In genomic region chr16:5661918-5662317, GRCm38 (mm10) we compare ENCODE assay signal across 10 mouse cellular contexts.
DNase-seq lines count a peak whose midpoint lies in the region; ATAC-seq lines count a peak whose summit lies in the region.
"Had no signal": no experiment of that assay in that cellular context is flagged by ENCODE, and none has a peak within 500 bp of the region (broad histone marks: within the 10 kb centered on the region; RNA-seq: fewer than 3 reads in every experiment).

No protein-coding gene starts in this region.

- H3K36me3 ChIP-seq in limb, embryonic 15.5 days: no peaks in the 10 kb centered on the region
- H3K36me3 ChIP-seq in limb, embryonic 10.5 days: no peaks in the 10 kb centered on the region
- H3K36me3 ChIP-seq: liver, embryonic 13.5 days; midbrain, embryonic 12.5 days had no signal

- no peak overlapping the region for H3K9ac ChIP-seq in limb, embryonic 15.5 days
- H3K9ac ChIP-seq: liver, embryonic 13.5 days; midbrain, embryonic 12.5 days had no signal

- peak; percentile 58 for DNase-seq in adrenal gland, adult 2 months
- no peak for DNase-seq in adrenal gland, postnatal 4 days (ENCODE audit: low spot score in 2 of 2)
- no peak for DNase-seq in limb, embryonic 10.5 days (ENCODE audit: low spot score)
- DNase-seq in adrenal gland, postnatal 10 days: peak; percentile 46
- peak; percentile 26 to 35 for DNase-seq in cerebellum, postnatal 36 days
- DNase-seq in gastrocnemius, postnatal 25 days: no peak
- DNase-seq: liver, embryonic 13.5 days had no signal

- H3K4me3 ChIP-seq in limb, embryonic 15.5 days: no peak overlapping the region
- H3K4me3 ChIP-seq in limb, embryonic 10.5 days: no peak overlapping the region
- H3K4me3 ChIP-seq: liver, embryonic 13.5 days; midbrain, embryonic 12.5 days had no signal

- no peaks in the 10 kb centered on the region for H3K4me1 ChIP-seq in limb, embryonic 15.5 days
- H3K4me1 ChIP-seq in limb, embryonic 10.5 days: no peaks in the 10 kb centered on the region
- H3K4me1 ChIP-seq: liver, embryonic 13.5 days; midbrain, embryonic 12.5 days had no signal

- H3K9me3 ChIP-seq in limb, embryonic 15.5 days: no peaks in the 10 kb centered on the region
- no peaks in the 10 kb centered on the region for H3K9me3 ChIP-seq in limb, embryonic 10.5 days (replicated peaks)
- H3K9me3 ChIP-seq: liver, embryonic 13.5 days; midbrain, embryonic 12.5 days had no signal

- H3K27ac ChIP-seq in limb, embryonic 15.5 days: no peak overlapping the region
- H3K27ac ChIP-seq in limb, embryonic 10.5 days: no peak overlapping the region
- H3K27ac ChIP-seq: liver, embryonic 13.5 days; midbrain, embryonic 12.5 days had no signal

- H3K4me2 ChIP-seq in limb, embryonic 15.5 days: no peak overlapping the region
- H3K4me2 ChIP-seq: liver, embryonic 13.5 days; midbrain, embryonic 12.5 days had no signal

- ATAC-seq in limb, embryonic 15.5 days (ENCODE audit: insufficient number of reproducible peaks, low FRiP score, low TSS enrichment, low read depth): 0 out of 2 replicates have a peak, but pooled peaks have one; percentile 63
- no peak for ATAC-seq in megakaryocyte progenitor cell, adult 5-6 weeks (replicated peaks; ENCODE audit: poor library complexity)

- WGBS in limb, embryonic 15.5 days: 62% methylated on average over 5 of the region's 5 CpGs
- WGBS in limb, embryonic 10.5 days: 72% methylated on average over 5 of the region's 5 CpGs

- no peaks in the 10 kb centered on the region for H3K27me3 ChIP-seq in limb, embryonic 15.5 days
- no peaks in the 10 kb centered on the region for H3K27me3 ChIP-seq in limb, embryonic 10.5 days (ENCODE audit: low read depth, poor library complexity, severe bottlenecking)
- H3K27me3 ChIP-seq: liver, embryonic 13.5 days; midbrain, embryonic 12.5 days had no signal

Comparison
In these comparisons a context has a peak if more than half of its experiments do, and no peak if none do; other contexts are left out.
1. DNase-seq: peak in adrenal gland, adult 2 months (single experiment), adrenal gland, postnatal 10 days (single experiment) and cerebellum, postnatal 36 days (2 of 2); none in adrenal gland, postnatal 4 days (0 of 2), limb, embryonic 10.5 days (single experiment) and gastrocnemius, postnatal 25 days (single experiment).